Mouse (Mus musculus) ES-E14 (cell line): ENCODE data around the gene Cntnap5a.

Experiments used
- CHD2 ChIP-seq: IDR thresholded peaks from 2 replicates; pipeline ENCODE4 v1.6.1; 2014; ENCODE audit warnings: mild to moderate bottlenecking, low read depth, low read length, inconsistent platforms
- HCFC1 ChIP-seq: IDR thresholded peaks from 2 replicates; pipeline ENCODE4 v1.6.1; 2012; ENCODE audit warnings: low read length, inconsistent platforms, borderline replicate concordance; ENCODE audit not compliant: insufficient read depth
- MAFK ChIP-seq: IDR thresholded peaks from 2 replicates; pipeline ENCODE4 v1.6.1; 2014; ENCODE audit warnings: mild to moderate bottlenecking, low read depth, low read length, inconsistent platforms; ENCODE audit not compliant: insufficient read depth
- ZC3H11A ChIP-seq: IDR thresholded peaks from 2 replicates; pipeline ENCODE4 v1.6.1; 2012; ENCODE audit warnings: low read depth, mild to moderate bottlenecking, inconsistent platforms, low read length, borderline replicate concordance
- ZNF384 ChIP-seq: IDR thresholded peaks from 2 replicates; pipeline ENCODE4 v1.6.1; 2012; ENCODE audit warnings: low read depth, low read length, inconsistent platforms

GRCm38 (mm10) chr1:116281144-116281543 lies 596.6 kb downstream of the Cntnap5a start:
- TF ChIP-seq CHD2 (no peak), ZNF384 (no peak), HCFC1 (no peak), MAFK (no peak), ZC3H11A (no peak)
